Mouse (Mus musculus) limb, embryonic 12.5 days (tissue): ENCODE results near the gene Syncrip. TPM values are rescaled to one million over a fixed set of nuclear protein-coding genes. Genes with fewer than 3 reads are reported as not detected.
A peak's percentile ranks its signal among the peaks of the same experiment; 100 is the strongest.
"Not testable (repeated sequence)": the region's sequence is repeated elsewhere in the genome, so short reads cannot be mapped to it uniquely, and the experiment has no call there.

Experiments
- ATAC-seq: fragments of 200-750 bp; cut with Nextera tagmentation; 2 replicates; pipeline ENCODE4 v1.8.0; 2017; ENCODE audit warnings: low read depth, moderate TSS enrichment; ENCODE audit not compliant: insufficient number of reproducible peaks, insufficient read depth, low FRiP score, low TSS enrichment
- H3K27ac ChIP-seq: fragments of 300-500 bp; sonication (generic); 2 replicates; pipeline ENCODE4 v1.5.1; 2016; ENCODE audit warnings: mild to moderate bottlenecking, moderate library complexity
- H3K27me3 ChIP-seq: fragments of 300-500 bp; sonication (generic); 2 replicates; pipeline ENCODE4 v1.6.1; 2016; ENCODE audit warnings: mild to moderate bottlenecking, moderate library complexity
- H3K36me3 ChIP-seq: fragments of 300-500 bp; sonication (generic); 2 replicates; pipeline ENCODE4 v1.6.1; 2016; ENCODE audit warnings: mild to moderate bottlenecking, moderate library complexity
- H3K4me1 ChIP-seq: fragments of 300-500 bp; sonication (generic); replicated peaks from 2 replicates; pipeline ENCODE4 v1.6.1; 2016
- H3K4me2 ChIP-seq: fragments of 300-500 bp; sonication (generic); 2 replicates; pipeline ENCODE4 v1.6.1; 2016; ENCODE audit warnings: mild to moderate bottlenecking, moderate library complexity
- H3K4me3 ChIP-seq: fragments of 300-500 bp; sonication (generic); replicated peaks from 2 replicates; pipeline ENCODE4 v1.5.1; 2016; ENCODE audit warnings: mild to moderate bottlenecking
- H3K9ac ChIP-seq: fragments of 300-500 bp; sonication (generic); replicated peaks from 2 replicates; pipeline ENCODE4 v1.6.1; 2016; ENCODE audit warnings: mild to moderate bottlenecking, moderate library complexity
- H3K9me3 ChIP-seq: fragments of 300-500 bp; sonication (generic); 2 replicates; pipeline ENCODE4 v1.6.1; 2016; ENCODE audit warnings: mild to moderate bottlenecking, moderate library complexity
- whole genome bisulfite sequencing: fragments of 180-500 bp; shearing (Covaris S2); methylation state at CpG from one replicate; pipeline ENCODE4 v1.1.7; 2016; 5-methylcytosine and 5-hydroxymethylcytosine counted together
- polyA plus RNA-seq: library from polyadenylated mRNA; unstranded; fragments of >200 nt; fragmentation: Nextera tagmentation; extraction: Ambion mirVana; gene quantifications from 2 replicates; pipeline ENCODE4 v1.2.1, GENCODE M21; 2016

Syncrip gene
- 124 and 132 TPM in 2 replicates for polyA plus RNA-seq

GRCm38 (mm10) chr9:88482230-88482828 lies at the start of gene Syncrip:
Gene Syncrip (minus strand): TSS chr9:88482574.
- Histone ChIP-seq H3K36me3 (peaks cover 15% of the 10 kb centered on the region), H3K4me2 (peak within 1 kb of the TSS; percentile 79), H3K9ac (peak within 1 kb of the TSS; percentile 99), H3K4me1 (peaks cover 10% of the 10 kb centered on the region), H3K27ac (peak within 1 kb of the TSS; percentile 99), H3K4me3 (peak within 1 kb of the TSS; percentile 100)
- not testable (repeated sequence) for H3K27me3 ChIP-seq, H3K9me3 ChIP-seq
- under 1% methylated on average over 50 of the region's 68 CpGs for WGBS
- ATAC-seq: peak; percentile 96

GRCm38 (mm10) chr9:88529979-88530580 lies 47.7 kb upstream of the Syncrip start:
- H3K27ac ChIP-seq: no peak overlapping the region
- H3K9me3 ChIP-seq: no peaks in the 10 kb centered on the region
- H3K27me3 ChIP-seq: no peaks in the 10 kb centered on the region
- no peak overlapping the region for H3K4me3 ChIP-seq
- WGBS: 50% methylated on average over 5 of the region's 5 CpGs
- no peak overlapping the region for H3K9ac ChIP-seq
- H3K4me1 ChIP-seq: no peaks in the 10 kb centered on the region
- ATAC-seq: no peak
- H3K36me3 ChIP-seq: no peaks in the 10 kb centered on the region
- H3K4me2 ChIP-seq: no peak overlapping the region

- WGBS: 78% methylated on average over 3 of the region's 3 CpGs
- Histone ChIP-seq H3K4me1 (no peaks in the 10 kb centered on the region), H3K27ac (no peak overlapping the region), H3K4me3 (no peak overlapping the region), H3K9ac (no peak overlapping the region), H3K27me3 (no peaks in the 10 kb centered on the region), H3K9me3 (no peaks in the 10 kb centered on the region), H3K36me3 (no peaks in the 10 kb centered on the region), H3K4me2 (no peak overlapping the region)
- no peak for ATAC-seq
These were observed 47.2 kb upstream of the Syncrip start for GRCm38 (mm10) chr9:88529571-88529970.

- Histone ChIP-seq H3K4me2 (no peak overlapping the region), H3K9ac (no peak overlapping the region), H3K27me3 (no peaks in the 10 kb centered on the region), H3K4me3 (no peak overlapping the region), H3K9me3 (no peaks in the 10 kb centered on the region), H3K4me1 (no peaks in the 10 kb centered on the region), H3K27ac (no peak overlapping the region), H3K36me3 (no peaks in the 10 kb centered on the region)
- ATAC-seq: no peak
- 86% methylated on average over 5 of the region's 5 CpGs for WGBS
These were observed 46.4 kb upstream of the Syncrip start for GRCm38 (mm10) chr9:88528736-88529135.

GRCm38 (mm10) chr9:88527956-88528355 lies 45.6 kb upstream of the Syncrip start:
- Histone ChIP-seq H3K9ac (no peak overlapping the region), H3K27ac (no peak overlapping the region), H3K4me1 (0 out of 2 replicates have a peak, but pooled peaks cover 3% of the 10 kb centered on the region), H3K36me3 (no peaks in the 10 kb centered on the region), H3K27me3 (no peaks in the 10 kb centered on the region), H3K9me3 (no peaks in the 10 kb centered on the region), H3K4me3 (no peak overlapping the region), H3K4me2 (no peak overlapping the region)
- 69% methylated on average over 4 of the region's 4 CpGs for WGBS
- no peak for ATAC-seq

GRCm38 (mm10) chr9:88525341-88525740 lies 43.0 kb upstream of the Syncrip start:
- no peak overlapping the region for H3K9ac ChIP-seq
- H3K36me3 ChIP-seq: peaks cover 11% of the 10 kb centered on the region
- no peak overlapping the region for H3K4me2 ChIP-seq
- ATAC-seq: no peak
- H3K4me3 ChIP-seq: no peak overlapping the region
- no peaks in the 10 kb centered on the region for H3K27me3 ChIP-seq
- H3K27ac ChIP-seq: no peak overlapping the region
- H3K4me1 ChIP-seq: peaks cover 12% of the 10 kb centered on the region
- 89% methylated on average over 6 of the region's 6 CpGs for WGBS
- no peaks in the 10 kb centered on the region for H3K9me3 ChIP-seq

GRCm38 (mm10) chr9:88524796-88525195 lies 42.4 kb upstream of the Syncrip start:
- H3K9me3 ChIP-seq: no peaks in the 10 kb centered on the region
- H3K9ac ChIP-seq: no peak overlapping the region
- peaks cover 16% of the 10 kb centered on the region for H3K4me1 ChIP-seq
- ATAC-seq: no peak
- no peak overlapping the region for H3K27ac ChIP-seq
- H3K36me3 ChIP-seq: peaks cover 17% of the 10 kb centered on the region
- no peaks in the 10 kb centered on the region for H3K27me3 ChIP-seq
- no peak overlapping the region for H3K4me3 ChIP-seq
- no peak overlapping the region for H3K4me2 ChIP-seq
- WGBS: 79% methylated on average over 3 of the region's 3 CpGs

- Histone ChIP-seq H3K27ac (no peak overlapping the region), H3K27me3 (no peaks in the 10 kb centered on the region), H3K9me3 (no peaks in the 10 kb centered on the region), H3K4me3 (no peak overlapping the region), H3K4me2 (no peak overlapping the region), H3K9ac (no peak overlapping the region), H3K4me1 (peaks cover 16% of the 10 kb centered on the region), H3K36me3 (peaks cover 18% of the 10 kb centered on the region)
- 95% methylated on average over 2 of the region's 2 CpGs for WGBS
- ATAC-seq: no peak
These were observed 42.0 kb upstream of the Syncrip start for GRCm38 (mm10) chr9:88524367-88524766.

GRCm38 (mm10) chr9:88523335-88523668 lies 40.9 kb upstream of the Syncrip start:
- Histone ChIP-seq H3K36me3 (peaks cover 18% of the 10 kb centered on the region), H3K27me3 (no peaks in the 10 kb centered on the region), H3K4me1 (peaks cover 16% of the 10 kb centered on the region), H3K9me3 (no peaks in the 10 kb centered on the region), H3K4me3 (peak overlapping the region; percentile 71), H3K27ac (peak overlapping the region; percentile 90), H3K4me2 (peak overlapping the region; percentile 76), H3K9ac (peak overlapping the region; percentile 63)
- peak; percentile 65; the same call in 1 of the 2 replicates for ATAC-seq
- WGBS: 1% methylated on average over 16 of the region's 16 CpGs

- Histone ChIP-seq H3K4me2 (peak overlapping the region; percentile 76), H3K4me1 (peaks cover 16% of the 10 kb centered on the region), H3K36me3 (peaks cover 18% of the 10 kb centered on the region), H3K4me3 (peak overlapping the region; percentile 71), H3K9me3 (no peaks in the 10 kb centered on the region), H3K27ac (peak overlapping the region; percentile 93), H3K27me3 (no peaks in the 10 kb centered on the region), H3K9ac (peak overlapping the region; percentile 94)
- peak; percentile 88 for ATAC-seq
- under 1% methylated on average over 67 of the region's 69 CpGs for WGBS
These were observed 40.4 kb upstream of the Syncrip start for GRCm38 (mm10) chr9:88522569-88523334.

GRCm38 (mm10) chr9:88521961-88522568 lies 39.7 kb upstream of the Syncrip start:
- H3K4me3 ChIP-seq: peak overlapping the region; percentile 71
- H3K9me3 ChIP-seq: no peaks in the 10 kb centered on the region
- H3K4me1 ChIP-seq: peaks cover 16% of the 10 kb centered on the region
- ATAC-seq: no peak
- H3K27ac ChIP-seq: peak overlapping the region; percentile 93
- H3K27me3 ChIP-seq: no peaks in the 10 kb centered on the region
- H3K4me2 ChIP-seq: peak overlapping the region; percentile 69
- peaks cover 18% of the 10 kb centered on the region for H3K36me3 ChIP-seq
- under 1% methylated on average over 10 of the region's 10 CpGs for WGBS
- H3K9ac ChIP-seq: peak overlapping the region; percentile 94
